Mouse (Mus musculus) cortical plate, adult 2 months (tissue): ENCODE measurements at regions not wholly inside any gene's neighbourhood (a gene's known extent, or its start where the extent isn't known, plus 50 kb on each side); places are given as distances from the start of the nearest gene placed in this dataset.

Experiments used
- CTCF ChIP-seq: fragments of 200-500 bp; IDR thresholded peaks from 2 replicates; pipeline ENCODE4 v1.5.1; 2011; ENCODE audit warnings: mild to moderate bottlenecking, control low read depth, low read length; ENCODE audit not compliant: insufficient read depth; ENCODE audit errors: extremely low read depth
- POLR2A ChIP-seq: fragments of 200-500 bp; IDR thresholded peaks from 2 replicates; pipeline ENCODE4 v1.6.1; 2011; ENCODE audit warnings: mild to moderate bottlenecking, low read length, control low read depth; ENCODE audit not compliant: insufficient read depth; ENCODE audit errors: extremely low read depth

GRCm38 (mm10) chr13:18063677-18064076 is 70.5 kb upstream of the Yae1d1 start:
- TF ChIP-seq POLR2A (no peak), CTCF (no peak)
